Comparison of ENCODE assay signal across 7 mouse cellular contexts in the genomic region with DNA sequence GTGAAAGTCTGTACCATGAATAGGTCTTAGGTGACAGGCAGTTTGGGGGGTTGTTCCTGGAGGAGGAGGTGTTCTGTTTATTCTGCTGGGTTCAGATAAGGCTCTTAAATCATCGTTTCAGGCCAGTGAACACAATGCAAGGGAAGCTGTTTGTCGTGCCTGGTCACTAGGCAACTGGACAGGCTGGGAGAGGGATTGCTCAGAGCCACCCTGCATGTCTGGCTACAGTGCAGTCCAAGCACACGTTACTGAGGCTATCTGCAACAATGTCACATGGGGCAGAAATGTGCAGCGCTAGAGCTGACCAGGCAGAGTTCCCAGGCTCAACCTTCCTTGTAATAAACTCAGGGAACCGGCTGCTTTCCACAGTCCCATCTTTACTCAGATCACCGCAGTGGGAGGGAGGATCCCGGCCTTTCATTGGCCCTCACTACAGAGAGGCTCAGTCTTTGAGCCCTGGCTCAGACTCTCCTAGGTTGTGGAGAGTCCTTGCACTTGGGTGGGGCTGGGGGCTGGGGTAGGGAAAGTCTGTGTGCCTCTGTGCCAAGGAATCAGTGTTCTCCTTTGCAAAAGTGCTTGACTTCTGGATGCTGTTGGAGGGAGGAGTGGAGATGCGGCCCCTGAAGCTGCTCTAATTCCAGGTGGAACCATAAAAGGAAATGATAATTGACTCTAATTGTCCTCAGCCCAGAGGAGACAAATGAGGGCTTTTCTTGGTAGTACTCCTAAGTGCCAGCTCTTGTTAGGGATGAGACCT.
DNase-seq lines count a peak whose midpoint lies in the region; ATAC-seq lines count a peak whose summit lies in the region.

No protein-coding gene starts in this region.

- H3K27ac ChIP-seq in embryonic facial prominence, embryonic 14.5 days (replicated peaks; ENCODE audit: low read depth, low read length): no peak overlapping the region
- H3K27ac ChIP-seq in midbrain, embryonic 14.5 days (replicated peaks; ENCODE audit: low read depth, low read length): 0 out of 2 replicates have a peak overlapping the region, but pooled peaks have one; percentile 41

- peaks cover 11% of the 10 kb centered on the region; the same call in 1 of the 2 replicates for H3K4me1 ChIP-seq in embryonic facial prominence, embryonic 14.5 days (ENCODE audit: control insufficient read depth, insufficient read depth, low read length)
- peaks cover 16% of the 10 kb centered on the region for H3K4me1 ChIP-seq in midbrain, embryonic 14.5 days (ENCODE audit: control insufficient read depth, insufficient read depth, low read length)

- intact Hi-C loops in heart, postnatal 10 days (cut with DNase I): no loop called here

- H3K36me3 ChIP-seq in embryonic facial prominence, embryonic 14.5 days (ENCODE audit: control insufficient read depth, insufficient read depth, low read length): no peaks in the 10 kb centered on the region
- no peaks in the 10 kb centered on the region for H3K36me3 ChIP-seq in midbrain, embryonic 14.5 days (ENCODE audit: control insufficient read depth, insufficient read depth, low read length)

- H3K4me3 ChIP-seq in embryonic facial prominence, embryonic 14.5 days (ENCODE audit: low read depth, low read length): no peak overlapping the region
- no peak overlapping the region for H3K4me3 ChIP-seq in midbrain, embryonic 14.5 days (replicated peaks; ENCODE audit: low read depth, low read length)

- 14% methylated on average over 8 of the region's 8 CpGs for WGBS in embryonic facial prominence, embryonic 14.5 days
- WGBS in midbrain, embryonic 14.5 days: 2% methylated on average over 8 of the region's 8 CpGs

- H3K4me2 ChIP-seq in embryonic facial prominence, embryonic 14.5 days (ENCODE audit: low read depth, low read length): no peak overlapping the region
- peak overlapping the region; percentile 17; the same call in 1 of the 2 replicates for H3K4me2 ChIP-seq in midbrain, embryonic 14.5 days (ENCODE audit: low read length)

- DNase-seq in adrenal gland, postnatal 10 days: peak; percentile 53
- DNase-seq in embryonic facial prominence, embryonic 14.5 days (ENCODE audit: low spot score): peak; percentile 33
- peak; percentile 81 to 85 for DNase-seq in heart, postnatal 10 days
- peak; percentile 44 to 63 for DNase-seq in kidney, postnatal 4 days
- DNase-seq in midbrain, embryonic 14.5 days: peak; percentile 52
- no peak for DNase-seq in right cerebral cortex, postnatal 14 days
- DNase-seq in thymus, postnatal 25 days: no peak

- no peak overlapping the region for H3K9ac ChIP-seq in embryonic facial prominence, embryonic 14.5 days (ENCODE audit: low read depth, low read length)
- H3K9ac ChIP-seq in midbrain, embryonic 14.5 days (replicated peaks; ENCODE audit: low read length): no peak overlapping the region

- no peaks in the 10 kb centered on the region for H3K27me3 ChIP-seq in embryonic facial prominence, embryonic 14.5 days (replicated peaks; ENCODE audit: control insufficient read depth, insufficient read depth, low read length)
- H3K27me3 ChIP-seq in midbrain, embryonic 14.5 days (ENCODE audit: control insufficient read depth, insufficient read depth, low read length): no peaks in the 10 kb centered on the region

- ATAC-seq in embryonic facial prominence, embryonic 14.5 days (ENCODE audit: low read depth): peak; percentile 83
- no peak for ATAC-seq in midbrain, embryonic 14.5 days (ENCODE audit: low FRiP score, low TSS enrichment)

- no peaks in the 10 kb centered on the region for H3K9me3 ChIP-seq in embryonic facial prominence, embryonic 14.5 days (ENCODE audit: control insufficient read depth, low read length)
- H3K9me3 ChIP-seq in midbrain, embryonic 14.5 days (ENCODE audit: control insufficient read depth, low read length): no peaks in the 10 kb centered on the region

Comparison
In these comparisons a context has a peak if more than half of its experiments do, and no peak if none do; other contexts are left out.
1. DNase-seq: peak in adrenal gland, postnatal 10 days (single experiment), embryonic facial prominence, embryonic 14.5 days (single experiment), heart, postnatal 10 days (2 of 2), kidney, postnatal 4 days (2 of 2) and midbrain, embryonic 14.5 days (single experiment); none in right cerebral cortex, postnatal 14 days (single experiment) and thymus, postnatal 25 days (single experiment).